Mouse (Mus musculus): ENCODE data around the gene Gstm1.

GRCm38 (mm10) chr3:107964656-107965308 lies 53.0 kb downstream of the Gstm1 start:
- TF ChIP-seq CTCF (conservative IDR thresholded peaks at IDR 0.05; ENCODE audit: insufficient read depth, insufficient read length, low read depth, low read length) (no peak), POLR2A (IDR thresholded peaks at IDR 0.05; ENCODE audit: low read depth, low read length) (no peak)

Data from kidney, adult 2 months (tissue).